Mouse (Mus musculus) embryo, embryonic 10.5 days (tissue): ENCODE measurements around the gene Ehbp1.

ENCODE experiments used
- DNase-seq: peaks from one replicate; pipeline ENCODE4 v3.0.0-alpha.2; 2015; ENCODE audit warnings: low spot score

The Ehbp1 gene

GRCm38 (mm10) chr11:22055908-22056307, 286.2 kb downstream of the Ehbp1 start:
- DNase-seq = no peak

DNA sequence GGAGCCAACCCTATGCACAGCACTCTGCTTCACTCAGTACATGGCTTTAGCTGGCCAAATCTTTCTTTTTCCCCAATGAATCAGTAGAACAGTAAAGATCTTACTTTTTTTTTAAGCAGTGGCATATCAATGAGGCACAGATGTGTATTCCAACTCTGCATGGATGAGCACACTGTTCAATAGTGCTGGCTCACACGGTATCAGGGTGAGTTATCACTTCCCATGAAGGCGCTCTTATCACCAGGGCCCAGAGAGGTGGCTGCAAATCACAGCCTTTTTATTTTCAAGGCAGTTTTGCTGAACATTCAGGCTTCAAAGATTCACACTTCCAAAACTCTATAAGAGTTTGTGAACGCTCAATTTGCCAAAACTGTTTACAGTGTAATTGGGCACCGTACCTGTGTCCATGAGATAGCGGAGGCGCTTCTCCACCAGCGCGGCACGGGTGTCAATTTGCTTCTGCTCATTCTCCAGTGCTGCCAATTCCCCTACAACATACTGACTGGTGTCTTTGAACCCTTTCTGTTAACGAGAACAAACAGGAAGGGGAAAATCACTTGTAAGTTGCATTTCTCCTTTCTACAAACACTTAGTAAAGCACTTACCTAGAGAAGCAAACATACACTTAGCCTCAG, 288.9 kb downstream of the Ehbp1 start:
- DNase-seq = no peak

GRCm38 (mm10) chr11:22050864-22051263, 291.2 kb downstream of the Ehbp1 start:
- DNase-seq = no peak

GRCm38 (mm10) chr11:22039854-22040426, 302.2 kb downstream of the Ehbp1 start:
- no peak for DNase-seq

- DNase-seq = no peak
Observed at GRCm38 (mm10) chr11:22034564-22035105, 307.5 kb downstream of the Ehbp1 start.

GRCm38 (mm10) chr11:22033582-22033981, 308.5 kb downstream of the Ehbp1 start:
- no peak for DNase-seq

- DNase-seq = no peak
Observed at GRCm38 (mm10) chr11:22020602-22021001, 321.5 kb downstream of the Ehbp1 start.

DNA sequence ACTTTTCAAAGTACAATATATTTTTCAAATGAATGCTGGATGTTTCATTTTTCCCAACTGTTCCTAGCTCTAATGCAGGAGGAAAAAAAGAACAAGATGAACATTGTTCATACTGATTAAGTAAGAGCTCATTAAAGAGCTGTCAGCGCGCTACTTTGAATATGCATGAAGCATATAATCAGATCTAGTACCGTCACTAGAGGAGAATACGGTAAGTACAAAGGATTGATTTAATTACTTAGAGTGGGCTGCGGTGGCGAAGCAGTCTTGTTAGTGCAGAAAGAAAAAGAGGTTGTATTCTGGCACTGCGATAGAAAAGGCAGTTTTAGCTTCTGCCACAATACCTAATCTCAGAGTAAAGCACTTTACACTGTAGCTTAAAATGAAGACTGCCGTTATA, 324.6 kb downstream of the Ehbp1 start:
- no peak for DNase-seq

DNA sequence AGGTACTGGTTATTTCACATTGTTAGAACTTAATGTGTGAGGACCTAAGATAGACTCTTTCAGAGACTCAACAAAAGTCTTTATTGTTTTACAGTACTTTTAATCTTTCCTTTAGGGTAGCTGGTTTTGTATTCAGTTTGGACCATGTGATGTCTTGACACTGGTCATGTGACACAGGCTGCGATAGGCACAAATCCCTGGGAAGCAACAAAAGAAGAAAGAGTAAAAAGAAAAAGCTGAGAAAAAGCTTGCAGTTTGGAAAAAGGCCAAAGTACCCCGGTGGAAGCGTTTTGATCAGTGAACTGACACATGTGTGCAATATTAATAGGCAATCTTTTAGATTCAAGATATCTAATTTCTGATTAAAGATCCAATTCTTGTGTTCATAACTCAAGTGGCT, 325.8 kb downstream of the Ehbp1 start:
- no peak for DNase-seq

DNA sequence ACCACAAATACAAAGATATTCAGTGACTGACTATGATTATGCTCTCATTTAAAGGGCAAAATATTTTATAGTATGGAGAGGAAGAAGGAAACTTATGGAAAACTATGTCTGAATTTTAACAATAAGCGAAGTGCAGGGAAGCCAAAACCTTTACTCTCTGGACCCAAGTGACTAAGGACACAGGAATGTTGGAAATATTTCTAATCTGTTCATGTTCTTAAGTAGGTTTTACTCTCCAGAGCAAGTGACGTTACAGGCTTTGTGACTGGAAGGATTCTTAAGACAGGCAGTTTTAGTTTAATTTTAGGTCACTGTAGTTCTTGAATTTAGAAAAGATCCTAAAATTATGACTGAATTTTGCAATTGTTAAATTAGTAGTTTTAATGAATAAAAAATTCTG, 333.3 kb downstream of the Ehbp1 start:
- DNase-seq = peak; percentile 50

GRCm38 (mm10) chr11:22008129-22008596, 333.9 kb downstream of the Ehbp1 start:
- DNase-seq = peak; percentile 81

GRCm38 (mm10) chr11:22007781-22008110, 334.3 kb downstream of the Ehbp1 start:
- DNase-seq = no peak

GRCm38 (mm10) chr11:22007088-22007780, 334.9 kb downstream of the Ehbp1 start:
- DNase-seq = peak; percentile 68

GRCm38 (mm10) chr11:22006471-22007087, 335.5 kb downstream of the Ehbp1 start:
- peak; percentile 58 for DNase-seq

GRCm38 (mm10) chr11:22005281-22005870, 336.7 kb downstream of the Ehbp1 start:
- peak; percentile 59 for DNase-seq

DNA sequence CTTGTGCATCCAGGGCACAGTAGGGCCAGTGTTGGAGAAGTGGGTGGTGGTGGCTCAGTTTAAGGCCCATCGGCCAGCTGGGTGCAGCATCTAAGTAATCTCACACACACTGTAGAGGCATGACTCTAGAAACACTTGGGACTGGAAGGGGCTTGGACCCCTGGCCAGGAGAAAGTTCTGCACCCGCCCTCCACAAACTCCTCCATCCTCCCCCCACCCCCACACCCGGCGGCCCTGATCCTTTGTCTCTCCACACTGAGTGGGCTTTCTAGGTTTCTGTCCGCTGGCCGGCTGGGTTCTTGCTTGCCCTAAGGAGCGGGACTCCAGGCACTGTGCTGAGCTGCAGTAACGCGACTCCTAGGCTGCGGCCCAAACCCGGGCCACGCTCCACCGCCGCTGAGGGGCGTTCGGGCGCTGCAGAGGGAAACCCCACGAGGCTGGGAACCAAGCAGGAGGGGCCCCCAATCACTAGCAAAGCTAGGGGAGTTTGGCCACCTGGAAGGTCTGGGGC, 337.7 kb downstream of the Ehbp1 start:
- peak; percentile 68 for DNase-seq

- peak; percentile 78 for DNase-seq
Observed at GRCm38 (mm10) chr11:22003341-22003981, 338.6 kb downstream of the Ehbp1 start.

DNA sequence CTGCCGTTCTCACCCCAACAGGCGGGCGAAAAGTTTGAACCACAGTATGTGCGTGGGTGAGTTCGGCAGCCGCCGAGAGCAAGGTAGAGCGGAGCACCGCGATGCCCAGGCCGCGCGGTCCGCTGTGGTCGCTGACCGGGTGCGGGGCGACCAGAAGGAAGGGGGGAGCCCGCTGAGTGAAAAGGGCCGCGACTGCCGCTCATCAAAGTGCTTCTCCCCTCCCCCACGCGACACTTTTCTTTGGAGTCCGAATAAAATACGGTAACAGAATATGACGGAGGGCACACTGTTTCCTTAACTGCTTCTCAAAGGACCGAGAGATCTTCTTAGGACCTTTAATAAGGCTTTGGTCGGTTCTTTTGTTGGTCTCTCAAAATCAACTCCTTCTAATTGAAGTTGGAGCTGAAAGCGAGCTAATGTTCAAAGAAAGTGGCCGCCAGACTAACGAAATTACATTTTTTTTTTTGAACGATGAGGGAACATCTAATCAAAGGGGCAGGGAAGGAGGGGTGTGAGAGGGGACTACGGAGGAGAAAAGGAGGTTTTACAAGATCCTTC, 339.2 kb downstream of the Ehbp1 start, which contains the start of gene Otx1:
Gene Otx1, minus strand, starts transcription at position 115 of the 558 bp plus-strand sequence.
- peak; percentile 82 for DNase-seq

- DNase-seq = peak; percentile 62
Observed at GRCm38 (mm10) chr11:22002062-22002782, 339.9 kb downstream of the Ehbp1 start.

- peak; percentile 87 for DNase-seq
Observed at GRCm38 (mm10) chr11:22001321-22002061, 340.6 kb downstream of the Ehbp1 start.
